Mouse (Mus musculus) cerebellum, postnatal 25 days (tissue): ENCODE measurements at regions not wholly inside any gene's neighbourhood (a gene's known extent, or its start where the extent isn't known, plus 50 kb on each side); places are given as distances from the start of the nearest gene placed in this dataset.

Experiments used
- DNase-seq, 2 experiments: peaks; one replicate each; pipeline ENCODE4 v3.0.0; 2021; ENCODE audit warnings: mixed read lengths in 2 of 2

GRCm38 (mm10) chr8:107719656-107720055 lies 131.4 kb upstream of the Psmd7 start:
- DNase-seq, result no peak

GRCm38 (mm10) chr8:107726716-107727115 lies 138.5 kb upstream of the Psmd7 start:
- DNase-seq, result no peak

- DNase-seq, result no peak
Observed at GRCm38 (mm10) chr8:107727276-107727675, 139.0 kb upstream of the Psmd7 start.

- DNase-seq, result no peak
Observed at GRCm38 (mm10) chr8:107739091-107739490, 150.8 kb upstream of the Psmd7 start.

GRCm38 (mm10) chr8:107757083-107757482 lies 168.8 kb upstream of the Psmd7 start:
- DNase-seq, result no peak

- no peak for DNase-seq
Observed at GRCm38 (mm10) chr8:107758637-107759036, 170.4 kb upstream of the Psmd7 start.

GRCm38 (mm10) chr8:107776906-107777305 lies 165.5 kb upstream of the Zfhx3 start:
- DNase-seq, result no peak

- DNase-seq, result no peak
Observed at GRCm38 (mm10) chr8:107785771-107786170, 156.7 kb upstream of the Zfhx3 start.

- no peak for DNase-seq
Observed at GRCm38 (mm10) chr8:107792286-107792685, 150.2 kb upstream of the Zfhx3 start.

- no peak for DNase-seq
Observed at GRCm38 (mm10) chr8:107814931-107815330, 127.5 kb upstream of the Zfhx3 start.

- no peak for DNase-seq
Observed at GRCm38 (mm10) chr8:107815775-107816174, 126.7 kb upstream of the Zfhx3 start.

GRCm38 (mm10) chr8:107817796-107818195 lies 124.6 kb upstream of the Zfhx3 start:
- no peak for DNase-seq

GRCm38 (mm10) chr8:107820174-107820760 lies 122.2 kb upstream of the Zfhx3 start:
- DNase-seq, result no peak

- no peak for DNase-seq
Observed at GRCm38 (mm10) chr8:107821522-107821921, 120.9 kb upstream of the Zfhx3 start.

- no peak for DNase-seq
Observed at GRCm38 (mm10) chr8:107824096-107824495, 118.3 kb upstream of the Zfhx3 start.

- peak; percentile 5 to 15 for DNase-seq
Observed at GRCm38 (mm10) chr8:107824640-107825039, 117.8 kb upstream of the Zfhx3 start.

- DNase-seq, result no peak
Observed at GRCm38 (mm10) chr8:107827500-107828125, 114.8 kb upstream of the Zfhx3 start.

- DNase-seq, result no peak
Observed at GRCm38 (mm10) chr8:107828541-107828940, 113.9 kb upstream of the Zfhx3 start.

- no peak for DNase-seq
Observed at GRCm38 (mm10) chr8:107833481-107833880, 109.0 kb upstream of the Zfhx3 start.

- DNase-seq, result no peak
Observed at GRCm38 (mm10) chr8:107846141-107846540, 96.3 kb upstream of the Zfhx3 start.

- DNase-seq, result no peak
Observed at GRCm38 (mm10) chr8:107851236-107852043, 91.0 kb upstream of the Zfhx3 start.

GRCm38 (mm10) chr8:107859770-107860169 lies 82.7 kb upstream of the Zfhx3 start:
- no peak for DNase-seq

GRCm38 (mm10) chr8:107860251-107860650 lies 82.2 kb upstream of the Zfhx3 start:
- no peak for DNase-seq
